Mouse (Mus musculus) ES-E14 (cell line): ENCODE results near the gene Rnf141.

Source experiments
- CHD2 ChIP-seq: IDR thresholded peaks from 2 replicates; pipeline ENCODE4 v1.6.1; 2014; ENCODE audit warnings: mild to moderate bottlenecking, low read depth, low read length, inconsistent platforms
- HCFC1 ChIP-seq: IDR thresholded peaks from 2 replicates; pipeline ENCODE4 v1.6.1; 2012; ENCODE audit warnings: low read length, inconsistent platforms, borderline replicate concordance; ENCODE audit not compliant: insufficient read depth
- MAFK ChIP-seq: IDR thresholded peaks from 2 replicates; pipeline ENCODE4 v1.6.1; 2014; ENCODE audit warnings: mild to moderate bottlenecking, low read depth, low read length, inconsistent platforms; ENCODE audit not compliant: insufficient read depth
- ZC3H11A ChIP-seq: IDR thresholded peaks from 2 replicates; pipeline ENCODE4 v1.6.1; 2012; ENCODE audit warnings: low read depth, mild to moderate bottlenecking, inconsistent platforms, low read length, borderline replicate concordance

DNA sequence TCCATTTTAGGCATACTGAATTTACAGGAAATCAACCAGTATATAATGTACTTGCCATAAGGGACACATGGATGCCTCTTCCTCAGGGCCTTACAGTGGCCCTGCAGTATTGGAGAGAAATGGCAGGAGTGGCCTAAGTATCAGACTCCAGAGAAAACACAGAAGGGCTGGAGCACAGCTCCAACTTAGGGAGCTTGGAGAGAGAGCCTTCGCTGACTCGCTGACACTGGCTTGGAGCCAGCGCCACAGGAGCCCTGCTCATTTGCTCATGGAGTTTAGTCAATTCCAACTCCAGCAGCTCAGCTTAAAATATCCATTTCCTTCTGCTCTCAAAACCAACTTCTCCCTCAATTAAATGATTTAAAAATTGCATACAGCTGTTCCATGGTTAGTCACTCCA is 22.6 kb downstream of the Rnf141 start:
- TF ChIP-seq ZC3H11A (no peak), CHD2 (no peak), MAFK (no peak), HCFC1 (no peak)
